ENCODE assay signal across 8 mouse cellular contexts in the genomic region with DNA sequence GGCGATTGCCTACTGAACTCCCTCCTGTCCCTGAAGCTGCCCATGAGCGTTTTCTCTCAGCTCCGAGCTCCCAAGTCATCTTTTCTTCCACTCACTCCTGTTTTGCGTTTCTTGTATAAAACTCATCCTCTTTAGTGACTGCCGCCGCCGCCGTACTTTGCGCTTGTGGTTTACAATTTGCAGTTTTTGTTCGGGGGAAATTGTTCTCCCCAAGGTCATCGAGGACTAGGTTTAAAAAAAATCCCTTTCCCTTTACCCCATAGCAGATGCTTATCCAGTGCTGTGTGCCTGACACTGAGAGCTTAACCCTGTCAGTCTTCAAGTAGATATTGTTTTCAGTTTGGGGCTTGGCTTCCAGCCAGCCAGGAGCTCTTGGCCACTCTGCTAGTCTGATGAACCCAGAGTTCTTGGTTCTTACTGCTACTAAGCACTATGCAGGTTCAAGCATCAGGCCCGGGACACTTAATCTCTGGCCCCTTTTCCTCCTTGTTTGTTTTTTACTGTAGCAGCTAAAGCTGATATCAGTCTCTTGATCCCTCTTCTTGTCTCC. TPM values are rescaled to one million over a fixed set of nuclear protein-coding genes. Genes with fewer than 3 reads are reported as not detected.
DNase-seq lines count a peak whose midpoint lies in the region; ATAC-seq and TF ChIP-seq lines count a peak whose summit lies in the region.

No protein-coding gene starts in this region.

- TF ChIP-seq POLR2A in ES-Bruce4 (IDR thresholded peaks at IDR 0.05; ENCODE audit: insufficient read depth, low read length): no peak

- peaks cover 2% of the 10 kb centered on the region for H3K4me1 ChIP-seq in ES-Bruce4 (ENCODE audit: control insufficient read depth, insufficient read depth, low read length)
- H3K4me1 ChIP-seq in forebrain, embryonic 14.5 days (ENCODE audit: control insufficient read depth, insufficient read depth, low read length): no peaks in the 10 kb centered on the region

- peaks cover 4% of the 10 kb centered on the region; the same call in 1 of the 2 replicates for H3K27me3 ChIP-seq in ES-Bruce4 (ENCODE audit: control insufficient read depth, insufficient read depth, low read length, poor library complexity, severe bottlenecking)
- H3K27me3 ChIP-seq in forebrain, embryonic 14.5 days (replicated peaks; ENCODE audit: control insufficient read depth, insufficient read depth, low read length): peaks cover 11% of the 10 kb centered on the region; the same call in 1 of the 2 replicates

- ATAC-seq in forebrain, embryonic 14.5 days: no peak
- no peak for ATAC-seq in frontal cortex, adult (ENCODE audit: low TSS enrichment)

- no peaks in the 10 kb centered on the region for H3K9me3 ChIP-seq in ES-Bruce4 (replicated peaks; ENCODE audit: control insufficient read depth, insufficient read depth, low read length, poor library complexity, severe bottlenecking)
- H3K9me3 ChIP-seq in forebrain, embryonic 14.5 days (replicated peaks; ENCODE audit: control insufficient read depth, low read length): no peaks in the 10 kb centered on the region

- H3K36me3 ChIP-seq in ES-Bruce4 (ENCODE audit: control insufficient read depth, insufficient read depth, low read length, poor library complexity, severe bottlenecking): no peaks in the 10 kb centered on the region
- H3K36me3 ChIP-seq in forebrain, embryonic 14.5 days (ENCODE audit: control insufficient read depth, insufficient read depth, low read length): no peaks in the 10 kb centered on the region

- TF ChIP-seq CTCF in ES-Bruce4 (IDR thresholded peaks at IDR 0.05; ENCODE audit: low read depth, low read length): no peak

- H3K9ac ChIP-seq in ES-Bruce4 (ENCODE audit: low read depth, poor library complexity, severe bottlenecking): peak overlapping the region; percentile 68
- peak overlapping the region; percentile 70; the same call in 1 of the 2 replicates for H3K9ac ChIP-seq in forebrain, embryonic 14.5 days (ENCODE audit: low read length)

- peak overlapping the region; percentile 94 for H3K4me3 ChIP-seq in ES-Bruce4 (ENCODE audit: low read depth, low read length)
- H3K4me3 ChIP-seq in forebrain, embryonic 14.5 days (ENCODE audit: low read depth, low read length): peak overlapping the region; percentile 69

- no peak for TF ChIP-seq EP300 in ES-Bruce4 (IDR thresholded peaks at IDR 0.05; ENCODE audit: insufficient read depth, low read depth, low read length)

- WGBS in forebrain, embryonic 14.5 days: 2% methylated on average over 12 of the region's 12 CpGs

- H3K27ac ChIP-seq in ES-Bruce4 (ENCODE audit: insufficient read depth, low read length): no peak overlapping the region
- H3K27ac ChIP-seq in forebrain, embryonic 14.5 days (ENCODE audit: low read depth, low read length): no peak overlapping the region

- peak; percentile 8 to 32 for DNase-seq in cerebellum, adult 18-20 months
- DNase-seq in cerebellum, adult 8-10 months: no peak
- DNase-seq in forebrain, embryonic 14.5 days (ENCODE audit: low spot score): peak; percentile 12
- DNase-seq in kidney, postnatal 10 days: peak; percentile 37
- DNase-seq in naive thymus-derived CD4-positive, alpha-beta T cell, adult 2 months (ENCODE audit: low read depth): peak; percentile 54
- DNase-seq in adrenal gland, adult 8-10 months: no peak

- peak overlapping the region; percentile 99 for H3K4me2 ChIP-seq in forebrain, embryonic 14.5 days (ENCODE audit: low read length)

RNA-seq across cellular contexts. Expression of a gene that starts 1.1 kb away (rescaled TPM):
- 11.8 and 13.8 TPM in 2 replicates for polyA plus RNA-seq in ES-Bruce4 (2011; ENCODE audit: insufficient read depth, insufficient read length, low read depth, missing spikeins)
- polyA plus RNA-seq in forebrain, embryonic 14.5 days (2014; fragmentation: Nextera tagmentation; extraction: Ambion mirVana): 1.3 and 1.6 TPM in 2 replicates
- 1 to 10 TPM; 2.7 to 3.8 (median 3.2) TPM for total RNA-seq in adrenal gland, adult 8-10 months (2022)

RNA-seq across cellular contexts. Expression of a gene that starts 56.8 kb away (rescaled TPM):
- polyA plus RNA-seq in ES-Bruce4 (2011; ENCODE audit: insufficient read depth, insufficient read length, low read depth, missing spikeins): 19.1 and 19.8 TPM in 2 replicates
- 36.2 and 40.7 TPM in 2 replicates for polyA plus RNA-seq in forebrain, embryonic 14.5 days (2014; fragmentation: Nextera tagmentation; extraction: Ambion mirVana)
- total RNA-seq in adrenal gland, adult 8-10 months (2022): 10 to 100 TPM in 3 of 4 experiments, 1 to 10 TPM in 1; 6.9 to 12.0 (median 11.3) TPM

RNA-seq across cellular contexts. Expression of a gene that starts 56.9 kb away (rescaled TPM):
- polyA plus RNA-seq in ES-Bruce4 (2011; ENCODE audit: insufficient read depth, insufficient read length, low read depth, missing spikeins): 77.4 and 103 TPM in 2 replicates
- polyA plus RNA-seq in forebrain, embryonic 14.5 days (2014; fragmentation: Nextera tagmentation; extraction: Ambion mirVana): 84.5 and 85.5 TPM in 2 replicates
- 10 to 100 TPM; 13.9 to 27.0 (median 20.9) TPM for total RNA-seq in adrenal gland, adult 8-10 months (2022)

Comparison
In these comparisons a context has a peak if more than half of its experiments do, and no peak if none do; other contexts are left out.
1. DNase-seq: peak in cerebellum, adult 18-20 months (2 of 2), forebrain, embryonic 14.5 days (single experiment), kidney, postnatal 10 days (single experiment) and naive thymus-derived CD4-positive, alpha-beta T cell, adult 2 months (single experiment); none in cerebellum, adult 8-10 months (single experiment) and adrenal gland, adult 8-10 months (single experiment).